Mouse (Mus musculus): ENCODE measurements around the gene Tmem259.

Gene Tmem259

GRCm38 (mm10) chr10:80015583-80015982, 31.5 kb upstream of the Tmem259 start:
- DNase-seq: no peak

- peak in 1 of 2 experiments; percentile 47 for DNase-seq
Observed at GRCm38 (mm10) chr10:80014484-80015290, 30.6 kb upstream of the Tmem259 start.

GRCm38 (mm10) chr10:80013609-80014008, 29.5 kb upstream of the Tmem259 start:
- DNase-seq: no peak

- no peak for DNase-seq
Observed at GRCm38 (mm10) chr10:80011740-80012139, 27.6 kb upstream of the Tmem259 start.

GRCm38 (mm10) chr10:80004233-80004705, 20.1 kb upstream of the Tmem259 start:
- no peak for DNase-seq

- DNase-seq: peak in 1 of 2 experiments; percentile 65
Observed at GRCm38 (mm10) chr10:80003374-80004232, 19.5 kb upstream of the Tmem259 start.

GRCm38 (mm10) chr10:80002829-80003228, 18.7 kb upstream of the Tmem259 start:
- no peak for DNase-seq

GRCm38 (mm10) chr10:80001945-80002344, 17.8 kb upstream of the Tmem259 start:
- DNase-seq: no peak

- no peak for DNase-seq
Observed at GRCm38 (mm10) chr10:79997819-79998218, 13.7 kb upstream of the Tmem259 start.

GRCm38 (mm10) chr10:79997034-79997760, 13.1 kb upstream of the Tmem259 start:
- peak in 1 of 2 experiments; percentile 75 for DNase-seq

GRCm38 (mm10) chr10:79996272-79997033, 12.3 kb upstream of the Tmem259 start, which contains the start of gene Abca7:
TSS of gene Abca7 (plus strand) at chr10:79996494.
- DNase-seq: peak; percentile 97 to 99

GRCm38 (mm10) chr10:79995636-79996035, 11.5 kb upstream of the Tmem259 start:
- no peak for DNase-seq

GRCm38 (mm10) chr10:79994397-79995115, 10.4 kb upstream of the Tmem259 start:
- DNase-seq: peak in 1 of 2 experiments; percentile 71

- no peak for DNase-seq
Observed at GRCm38 (mm10) chr10:79991548-79991947, 7.4 kb upstream of the Tmem259 start.

GRCm38 (mm10) chr10:79991099-79991498, 7.0 kb upstream of the Tmem259 start:
- no peak for DNase-seq

- peak in 1 of 2 experiments; percentile 42 for DNase-seq
Observed at GRCm38 (mm10) chr10:79989870-79990269, 5.7 kb upstream of the Tmem259 start.

- no peak for DNase-seq
Observed at GRCm38 (mm10) chr10:79989272-79989786, 5.2 kb upstream of the Tmem259 start.

- DNase-seq: peak; percentile 60 to 77
Observed at GRCm38 (mm10) chr10:79988506-79989271, 4.6 kb upstream of the Tmem259 start, which contains the start of gene Cnn2. TSS of gene Cnn2 (plus strand) at chr10:79988584.

- DNase-seq: no peak
Observed at GRCm38 (mm10) chr10:79987771-79988505, 3.8 kb upstream of the Tmem259 start.
